Mouse (Mus musculus) layer of hippocampus, adult 9-10 months (tissue): ENCODE results near the gene Bcl2l2.

Experiments used
- DNase-seq: peaks from one replicate; pipeline ENCODE4 v3.0.0; 2022; ENCODE audit warnings: low spot score

Bcl2l2 gene

GRCm38 (mm10) chr14:54893651-54894181, 10.5 kb downstream of the Bcl2l2 start:
- DNase-seq, result peak; percentile 99

GRCm38 (mm10) chr14:54894296-54895151, 11.3 kb downstream of the Bcl2l2 start:
- DNase-seq, result no peak

- DNase-seq, result no peak
These were observed 14.3 kb downstream of the Bcl2l2 start for GRCm38 (mm10) chr14:54897445-54897844.

GRCm38 (mm10) chr14:54900383-54900782, 17.2 kb downstream of the Bcl2l2 start:
- peak; percentile 92 for DNase-seq

- DNase-seq, result no peak
These were observed 20.5 kb downstream of the Bcl2l2 start for GRCm38 (mm10) chr14:54903641-54904040.

GRCm38 (mm10) chr14:54908682-54909081, 25.5 kb downstream of the Bcl2l2 start:
- no peak for DNase-seq

- DNase-seq, result no peak
These were observed 29.1 kb downstream of the Bcl2l2 start for GRCm38 (mm10) chr14:54912109-54912850.

GRCm38 (mm10) chr14:54912886-54913285, 29.7 kb downstream of the Bcl2l2 start, which contains the start of gene Slc22a17:
Gene Slc22a17, minus strand, starts transcription at chr14:54913132.
- peak; percentile 54 for DNase-seq

GRCm38 (mm10) chr14:54913343-54913742, 30.2 kb downstream of the Bcl2l2 start:
- no peak for DNase-seq

- no peak for DNase-seq
These were observed 37.0 kb downstream of the Bcl2l2 start for GRCm38 (mm10) chr14:54920076-54920685.

GRCm38 (mm10) chr14:54924641-54925348, 41.6 kb downstream of the Bcl2l2 start:
- no peak for DNase-seq

GRCm38 (mm10) chr14:54925349-54926342, 42.5 kb downstream of the Bcl2l2 start, which contains the start of gene Efs:
Gene Efs, minus strand, starts transcription at chr14:54926126.
- no peak for DNase-seq

GRCm38 (mm10) chr14:54926401-54927158, 43.4 kb downstream of the Bcl2l2 start:
- no peak for DNase-seq

- no peak for DNase-seq
These were observed 44.1 kb downstream of the Bcl2l2 start for GRCm38 (mm10) chr14:54927296-54927695.

- no peak for DNase-seq
These were observed 46.6 kb downstream of the Bcl2l2 start for GRCm38 (mm10) chr14:54929801-54930200.

GRCm38 (mm10) chr14:54930431-54930830, 47.3 kb downstream of the Bcl2l2 start:
- DNase-seq, result no peak

GRCm38 (mm10) chr14:54932645-54933150, 49.5 kb downstream of the Bcl2l2 start, which contains the start of gene Il25:
Gene Il25, plus strand, starts transcription at chr14:54932695.
- no peak for DNase-seq

GRCm38 (mm10) chr14:54935904-54936830, 53.0 kb downstream of the Bcl2l2 start, which contains the start of gene Cmtm5:
Gene Cmtm5, plus strand, starts transcription at chr14:54936261.
- DNase-seq, result peak; percentile 40
